Mouse (Mus musculus): Measurements from ENCODE around the gene N4bp3.

DNA sequence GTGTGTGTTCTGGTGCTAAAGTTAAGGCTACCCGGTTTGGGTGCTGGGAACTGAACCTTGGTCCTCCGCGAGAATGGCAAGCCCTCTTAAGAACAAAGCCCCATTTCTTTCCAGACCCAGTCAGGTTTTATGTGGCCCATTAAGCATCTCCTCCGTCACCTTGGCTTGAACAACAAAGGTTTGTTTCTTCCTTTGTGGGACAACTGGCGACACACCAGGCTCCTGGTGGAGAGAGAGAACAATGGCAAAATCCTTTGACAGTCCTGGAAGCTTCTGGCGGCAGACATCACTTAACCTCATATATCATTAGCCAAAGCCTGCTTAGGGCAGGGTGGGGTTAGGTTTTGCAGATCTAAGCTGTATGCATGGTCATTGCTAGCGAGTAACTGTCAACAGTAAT, 12.0 kb upstream of the N4bp3 start:
- TF ChIP-seq CTCF (IDR thresholded peaks at IDR 0.05; ENCODE audit: low read depth) (no peak), EP300 (IDR thresholded peaks at IDR 0.05; ENCODE audit: low read depth) (no peak)

Measured in liver, postnatal 0 days (tissue).